Mouse (Mus musculus): ENCODE measurements around the gene Rabgap1l.

- TF ChIP-seq CTCF (IDR thresholded peaks at IDR 0.05) (peak; percentile 76), EP300 (IDR thresholded peaks at IDR 0.05) (no peak)
Measured at GRCm38 (mm10) chr1:160399428-160399827, 393.6 kb downstream of the Rabgap1l start.
